Mouse (Mus musculus): Measurements from ENCODE around the gene Ctnnbip1.

Ctnnbip1 gene

DNA sequence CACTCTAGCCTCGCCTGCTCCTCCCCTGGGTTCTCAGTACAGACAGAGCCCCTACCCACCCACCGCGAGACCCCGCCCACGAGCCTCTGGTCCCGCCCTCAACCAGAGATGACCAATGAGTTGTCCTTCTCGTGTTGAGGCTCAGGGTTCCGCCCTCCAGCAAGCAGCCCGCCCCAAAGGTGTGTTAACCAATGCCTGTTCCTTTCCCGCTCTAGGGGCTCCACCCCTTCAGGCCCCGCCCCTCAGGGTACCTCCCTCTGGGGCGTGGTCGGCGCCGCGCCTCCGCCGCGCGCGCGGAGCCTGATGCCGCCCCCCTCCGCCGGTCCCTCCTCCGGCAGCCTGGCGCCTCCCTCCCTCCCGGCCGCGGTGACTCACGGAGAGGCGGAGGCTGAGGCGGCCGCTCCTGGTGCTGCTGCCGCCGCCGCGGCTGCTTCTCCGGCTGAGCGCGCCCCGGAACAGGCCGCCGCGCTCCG lies at the start of gene Ctnnbip1:
Gene Ctnnbip1 (plus strand): TSS at position 369 of the 473 bp plus-strand sequence.
- DNase-seq: peak; percentile 95

DNA sequence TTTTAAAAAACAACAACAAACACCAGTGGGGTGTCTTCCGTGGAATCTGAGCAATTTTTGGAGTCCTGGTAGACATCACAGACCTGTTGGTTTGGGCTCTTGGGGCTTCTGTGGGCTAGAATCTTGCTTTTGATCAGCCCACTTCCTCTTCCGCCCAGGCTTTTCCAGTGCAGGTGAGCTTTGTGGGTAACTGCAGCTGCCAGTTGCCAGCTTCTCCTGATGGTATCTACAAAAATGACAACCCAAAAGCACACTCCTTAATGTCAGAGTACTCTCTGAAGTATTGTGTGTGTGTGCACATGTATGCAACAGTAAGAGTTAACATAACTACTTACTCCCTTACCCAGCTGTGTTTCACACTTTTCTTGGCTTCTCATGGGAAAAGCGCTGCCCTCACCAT lies 48.5 kb upstream of the Ctnnbip1 start:
- DNase-seq: no peak

- DNase-seq: no peak
Measured at GRCm38 (mm10) chr4:149475096-149475495, 42.9 kb upstream of the Ctnnbip1 start.

- DNase-seq: no peak
Measured at GRCm38 (mm10) chr4:149477078-149477477, 41.0 kb upstream of the Ctnnbip1 start, which contains the start of gene Tmem274. Gene Tmem274 (plus strand): TSS chr4:149477378.

DNA sequence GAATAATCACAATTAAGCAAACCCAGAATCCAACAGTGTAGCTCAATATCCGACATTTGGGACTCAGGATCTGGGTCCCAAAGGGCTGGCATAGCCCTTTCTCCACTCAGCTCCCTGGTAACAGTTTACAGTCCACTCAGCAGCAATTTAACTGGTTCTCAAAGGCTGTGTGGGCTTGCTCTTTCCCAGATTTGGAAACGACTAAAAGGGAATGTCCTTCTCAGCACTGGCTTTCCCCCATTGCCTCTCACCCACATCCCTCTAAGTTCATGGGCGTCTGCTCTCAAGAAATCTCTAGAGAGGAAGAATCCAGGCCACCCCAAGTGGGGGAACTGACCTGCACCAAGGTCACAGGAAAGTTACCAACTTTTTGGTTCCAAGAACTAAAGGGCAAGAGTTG lies 33.5 kb upstream of the Ctnnbip1 start:
- no peak for DNase-seq

- peak; percentile 93 for DNase-seq
Measured at GRCm38 (mm10) chr4:149485053-149485824, 32.8 kb upstream of the Ctnnbip1 start, which contains the start of the genes Nmnat1 and Lzic. Gene Nmnat1 (minus strand): TSS chr4:149485202. Gene Lzic (plus strand): TSS chr4:149485229.

DNA sequence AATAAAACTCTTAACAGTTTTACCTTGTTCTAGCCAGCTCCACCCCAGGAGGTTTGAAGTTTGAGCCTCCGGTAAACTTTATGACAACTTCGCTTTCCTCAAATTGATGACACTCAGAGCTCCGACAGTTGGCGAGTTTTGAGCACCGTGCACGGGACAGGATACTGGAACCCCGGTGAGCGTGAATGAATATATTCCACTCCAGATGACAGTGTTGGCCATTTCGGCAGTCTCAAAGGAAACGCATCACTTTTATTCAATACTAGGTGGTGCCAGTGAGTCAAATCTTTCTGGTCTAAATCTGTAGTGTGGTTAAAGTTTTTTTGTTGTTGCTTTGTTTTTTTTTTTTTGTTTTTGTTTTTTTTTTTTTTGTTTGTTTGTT lies 32.2 kb upstream of the Ctnnbip1 start:
- no peak for DNase-seq

GRCm38 (mm10) chr4:149487729-149488128 lies 30.3 kb upstream of the Ctnnbip1 start:
- no peak for DNase-seq

GRCm38 (mm10) chr4:149489415-149490240 lies 28.4 kb upstream of the Ctnnbip1 start:
- no peak for DNase-seq

DNA sequence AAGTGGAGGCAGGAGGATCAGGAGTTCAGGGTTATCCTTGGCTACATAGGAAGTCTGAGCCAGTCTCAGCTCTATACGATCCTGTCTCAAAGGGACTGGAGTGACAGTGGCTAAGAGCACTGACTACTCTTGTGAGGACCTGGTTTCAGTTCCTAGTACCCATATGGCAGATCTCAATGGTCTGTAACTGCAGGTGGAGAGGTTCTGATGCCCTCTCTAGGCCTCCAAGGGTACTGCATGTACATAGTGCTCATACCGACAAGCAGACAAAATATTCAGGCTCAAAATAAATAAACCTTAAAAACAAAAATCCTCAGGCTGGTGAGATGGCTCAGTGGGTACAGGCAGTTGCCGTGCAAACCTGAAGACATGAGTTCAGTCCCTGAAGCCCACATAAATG lies 26.9 kb upstream of the Ctnnbip1 start:
- no peak for DNase-seq

GRCm38 (mm10) chr4:149496612-149497011 lies 21.4 kb upstream of the Ctnnbip1 start:
- no peak for DNase-seq

- DNase-seq: no peak
Measured at GRCm38 (mm10) chr4:149498901-149499300, 19.1 kb upstream of the Ctnnbip1 start.

DNA sequence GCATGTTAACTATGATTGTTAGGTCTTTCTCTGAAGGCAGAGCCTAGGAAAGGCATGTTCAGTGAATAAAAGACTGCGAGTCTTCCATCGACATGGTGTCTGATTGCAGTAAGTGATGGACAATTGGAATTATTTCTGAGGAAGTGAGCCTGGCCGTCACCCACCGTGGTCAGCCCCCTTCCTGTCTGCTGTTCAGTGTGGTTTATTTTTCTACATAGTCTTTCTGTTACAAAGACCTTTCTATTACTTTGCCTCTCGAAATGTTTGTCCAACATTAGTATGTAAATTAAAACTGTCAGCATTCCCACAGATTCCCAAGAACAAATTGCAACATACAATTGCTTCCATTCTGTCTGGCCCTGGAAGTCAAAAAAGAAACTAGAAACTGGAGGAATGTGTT lies 18.2 kb upstream of the Ctnnbip1 start:
- DNase-seq: no peak

DNA sequence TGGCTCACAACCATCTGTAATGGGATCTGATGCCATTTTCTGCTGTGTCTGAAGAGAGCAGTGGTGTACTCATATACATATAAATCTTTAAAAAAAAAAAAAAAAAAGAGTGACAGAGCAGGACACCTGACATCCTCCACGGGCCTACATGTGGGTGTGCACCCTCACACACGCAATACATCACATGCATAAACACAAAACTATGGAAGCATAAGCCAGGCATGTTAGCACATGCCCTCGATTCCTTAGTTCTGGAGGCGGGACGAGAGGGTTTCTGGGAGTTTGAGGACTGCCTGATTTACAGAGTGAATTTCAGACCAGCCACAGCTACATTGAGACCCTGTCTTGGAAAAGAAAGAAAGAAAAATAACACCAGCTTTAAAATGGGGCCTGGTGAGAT lies 13.7 kb upstream of the Ctnnbip1 start:
- DNase-seq: no peak

GRCm38 (mm10) chr4:149504858-149505257 lies 13.2 kb upstream of the Ctnnbip1 start:
- DNase-seq: no peak

GRCm38 (mm10) chr4:149505261-149505967 lies 12.6 kb upstream of the Ctnnbip1 start:
- DNase-seq: no peak

DNA sequence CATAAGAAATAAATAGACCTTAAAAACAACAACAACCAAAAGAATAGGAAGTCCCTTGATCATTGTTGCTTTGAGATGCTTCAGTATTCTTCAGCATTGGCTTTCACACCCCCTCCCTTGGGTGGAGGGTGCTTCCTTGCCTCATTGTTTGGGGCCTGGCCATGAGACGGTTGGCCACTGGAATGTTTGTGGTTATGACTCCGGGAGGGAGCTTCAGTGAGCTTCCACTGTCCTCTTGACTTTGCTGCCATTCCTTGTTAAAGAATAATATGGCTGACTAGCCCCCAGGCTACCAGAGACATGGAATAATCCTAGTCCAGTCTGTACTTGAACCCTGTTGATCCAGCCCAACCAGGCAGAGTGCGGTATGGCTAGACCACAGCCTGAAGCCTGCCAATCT lies 11.1 kb upstream of the Ctnnbip1 start:
- DNase-seq: no peak

DNA sequence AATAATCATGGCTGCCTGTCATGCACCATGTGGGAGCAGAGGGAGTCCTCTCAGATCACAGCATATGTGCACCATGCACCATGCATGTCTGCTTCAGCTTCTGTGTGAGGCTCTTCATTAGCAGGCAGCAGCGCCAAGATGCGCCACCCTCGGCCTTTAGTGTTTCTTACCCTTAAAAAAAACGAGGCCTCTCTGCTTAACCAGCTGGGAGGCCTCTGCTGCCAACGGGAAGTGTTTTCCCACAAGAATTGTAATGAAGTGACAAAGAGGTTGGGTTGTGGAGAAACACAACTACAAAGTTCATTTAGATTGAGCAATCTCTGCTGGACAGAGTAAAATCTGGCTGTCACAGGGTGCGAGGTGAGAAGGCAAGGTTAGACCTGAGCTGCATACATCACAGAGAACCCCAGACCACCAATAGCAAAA lies 6.8 kb upstream of the Ctnnbip1 start:
- DNase-seq: no peak

- DNase-seq: no peak
Measured at GRCm38 (mm10) chr4:149512072-149512471, 6.0 kb upstream of the Ctnnbip1 start.

DNA sequence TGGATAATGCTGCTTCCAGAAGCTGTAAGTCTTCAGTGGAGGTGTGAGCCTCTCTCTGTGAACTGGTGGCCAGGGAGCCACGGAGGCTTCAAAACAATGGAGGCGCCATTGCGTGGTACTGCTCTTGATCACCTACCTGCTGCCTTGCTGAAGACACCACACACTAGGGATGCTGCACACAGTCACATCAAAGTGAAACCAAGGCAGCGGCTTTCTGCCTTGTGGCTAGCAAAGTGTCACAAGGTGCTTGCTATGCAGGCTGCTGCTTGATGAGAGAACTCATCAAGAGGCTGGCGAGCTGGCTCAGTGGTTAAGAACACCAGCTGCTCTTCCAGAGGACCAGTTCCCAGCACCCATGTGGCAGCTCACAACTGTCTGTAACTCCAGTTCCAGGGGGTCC lies 2.3 kb upstream of the Ctnnbip1 start:
- no peak for DNase-seq

GRCm38 (mm10) chr4:149518351-149519220 lies 550 bp downstream of the Ctnnbip1 start:
- DNase-seq: no peak

DNA sequence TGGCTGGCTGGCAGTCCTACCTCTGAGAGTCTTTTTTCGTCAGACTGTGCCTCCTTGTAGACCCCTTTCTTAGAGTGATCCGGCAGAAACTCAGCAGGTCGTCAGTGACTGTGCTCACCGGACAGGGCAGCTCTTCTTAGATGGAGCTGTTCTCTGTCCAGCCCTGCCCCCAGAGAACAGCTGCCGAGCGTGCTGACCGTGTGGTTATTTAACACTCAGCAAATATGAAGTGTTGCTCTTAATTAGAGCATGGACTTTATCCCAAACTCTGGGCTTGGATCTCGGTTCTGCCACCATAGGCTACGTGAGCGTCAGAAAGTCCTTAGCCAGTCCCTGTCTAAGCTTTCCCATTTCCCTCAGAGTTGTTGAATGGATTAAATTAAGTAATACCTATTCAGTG lies 3.2 kb downstream of the Ctnnbip1 start:
- DNase-seq: no peak
